Mouse (Mus musculus): Measurements from ENCODE around the gene Specc1.

The Specc1 gene

DNA sequence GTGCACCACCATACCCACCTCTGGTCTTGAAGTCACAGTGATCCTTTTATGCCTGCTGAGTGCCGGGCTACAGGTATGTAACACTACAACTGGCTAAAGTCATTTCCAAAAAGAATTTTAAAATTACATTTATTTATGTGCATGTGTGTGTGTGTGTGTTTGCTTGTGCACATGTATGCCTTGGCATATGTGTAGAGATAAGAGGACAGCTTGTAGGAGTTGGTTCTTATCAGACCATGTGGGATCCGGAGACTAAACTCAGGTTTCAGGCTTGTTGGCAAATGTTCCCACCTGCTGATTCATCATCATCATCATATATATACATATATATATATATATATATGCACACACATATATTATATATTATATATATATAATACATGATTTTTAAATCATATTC lies 12.3 kb downstream of the Specc1 start:
- DNase-seq (ENCODE audit: low spot score): no peak

DNA sequence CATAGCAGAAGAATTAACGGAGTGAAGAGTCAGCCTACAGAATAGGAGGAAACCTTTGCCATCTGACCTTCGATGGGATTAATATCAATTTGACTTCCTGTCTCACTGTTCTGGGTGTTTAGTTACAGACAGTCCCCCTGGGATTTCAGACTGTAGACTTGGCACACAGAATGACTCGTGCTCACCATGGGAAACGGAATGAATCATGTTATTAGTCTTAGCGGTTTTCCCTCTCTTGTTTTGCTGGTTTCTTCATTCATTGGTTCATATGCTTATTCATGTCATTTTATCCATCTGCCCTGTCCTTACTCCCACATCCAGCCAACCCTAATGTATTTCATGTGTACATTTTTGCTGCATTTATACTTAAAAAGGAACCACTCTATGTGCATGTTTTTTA lies 14.3 kb downstream of the Specc1 start:
- DNase-seq (ENCODE audit: low spot score): no peak

DNA sequence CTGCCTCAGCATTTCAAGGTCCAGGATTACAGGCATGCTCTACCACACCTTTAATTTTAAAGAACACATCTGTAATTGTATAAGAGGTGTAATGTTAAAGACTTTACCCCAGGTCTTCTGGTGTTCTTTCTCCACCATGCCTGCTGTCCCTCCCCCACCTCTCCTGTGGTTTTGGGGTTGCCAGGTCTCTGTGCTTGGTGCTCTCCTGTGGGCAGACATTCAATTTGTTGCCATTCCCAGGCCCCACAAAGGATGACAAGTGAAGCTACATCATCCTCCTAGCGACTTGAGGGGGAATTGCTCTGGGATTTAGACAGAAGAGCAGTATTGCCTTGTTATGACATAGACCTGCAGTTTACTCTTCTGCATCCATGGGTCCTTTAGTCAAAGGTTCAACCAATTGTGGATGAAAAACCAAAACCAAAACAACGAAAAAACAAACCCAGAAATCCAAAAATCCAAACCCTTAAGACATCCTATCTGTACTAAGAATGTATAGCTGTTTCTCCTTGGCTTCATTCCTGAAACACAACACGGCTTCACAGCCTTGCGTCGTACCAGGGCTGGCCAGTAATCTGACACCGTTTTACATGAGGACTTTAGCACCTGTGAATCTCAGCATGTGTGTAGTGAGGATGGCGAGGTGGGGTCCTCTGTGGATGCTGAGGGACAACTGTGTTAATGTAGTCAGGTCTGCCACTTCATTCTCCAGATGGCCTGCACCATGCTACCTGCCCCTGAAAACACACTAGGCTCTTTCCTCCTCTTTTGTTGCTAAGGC lies 15.1 kb downstream of the Specc1 start:
- DNase-seq (ENCODE audit: low spot score): no peak

DNA sequence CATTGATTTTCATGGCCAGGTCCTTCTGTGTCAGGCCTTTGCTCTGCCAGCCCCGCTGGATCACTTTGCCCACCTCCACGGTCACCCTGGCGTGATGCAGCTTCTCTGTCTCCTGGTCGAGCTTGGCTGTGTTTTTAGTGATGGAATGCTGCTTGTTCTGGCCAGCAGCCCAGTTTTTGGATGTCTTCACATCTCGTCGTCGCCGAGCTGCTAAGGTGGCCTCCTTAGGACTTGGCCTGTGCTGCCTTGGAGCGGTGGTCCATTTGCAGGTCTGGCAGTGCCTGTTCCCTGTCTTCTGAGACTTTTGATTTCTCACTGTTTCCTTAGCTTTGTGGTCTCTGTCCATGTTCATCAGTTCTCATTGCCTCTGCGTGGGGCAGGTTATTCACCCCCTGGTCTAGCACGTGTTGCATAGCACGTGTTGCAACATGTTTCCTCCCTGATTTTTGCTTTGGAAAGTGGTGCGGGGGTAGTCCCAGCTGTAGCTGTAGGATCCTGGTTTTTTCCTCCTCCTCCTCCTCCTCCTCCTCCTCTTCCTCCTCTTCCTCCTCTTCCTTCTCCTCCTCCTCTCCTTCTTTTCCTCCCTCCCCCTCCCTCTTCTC lies 17.6 kb downstream of the Specc1 start:
- DNase-seq (ENCODE audit: low spot score): no peak

DNA sequence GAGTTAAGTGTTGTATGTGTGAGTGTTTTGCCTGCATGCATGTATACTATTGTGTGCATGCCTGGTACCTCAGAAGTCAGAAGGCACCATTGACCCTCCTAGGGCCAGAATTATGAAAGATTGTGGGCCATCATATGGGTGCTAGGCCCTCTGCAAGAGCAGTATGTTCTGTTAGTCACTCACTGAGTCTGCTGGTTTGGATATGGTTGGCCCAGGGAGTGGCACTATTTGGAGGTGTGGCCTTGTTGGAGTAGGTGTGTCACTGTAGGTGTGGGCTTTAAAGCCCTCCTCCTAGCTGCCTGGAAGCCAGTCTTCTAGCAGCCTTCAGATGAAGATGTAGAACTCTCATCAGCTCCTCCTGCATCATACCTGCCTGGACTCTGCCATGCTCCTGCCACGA lies 19.2 kb downstream of the Specc1 start:
- no peak for DNase-seq (ENCODE audit: low spot score)

DNA sequence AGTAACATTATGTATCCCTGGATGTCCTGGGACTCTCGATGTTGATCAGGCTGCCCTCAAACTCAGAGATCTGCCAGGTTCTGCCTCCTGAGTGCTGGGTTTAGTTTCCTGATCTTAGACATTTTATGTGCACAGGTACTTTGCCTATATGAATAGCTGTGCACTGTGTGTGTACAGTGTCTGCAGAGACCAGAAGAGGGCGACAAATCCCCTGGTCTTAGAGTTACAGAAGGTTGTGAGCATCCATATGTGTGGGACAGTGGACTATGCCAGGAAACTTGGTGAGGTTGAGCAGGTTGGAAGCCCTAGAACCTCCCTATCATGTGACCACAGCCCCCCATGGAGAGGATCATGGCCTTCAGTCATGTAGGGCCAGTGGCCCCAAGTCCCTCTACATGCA lies 24.7 kb downstream of the Specc1 start:
- no peak for DNase-seq (ENCODE audit: low spot score)

DNA sequence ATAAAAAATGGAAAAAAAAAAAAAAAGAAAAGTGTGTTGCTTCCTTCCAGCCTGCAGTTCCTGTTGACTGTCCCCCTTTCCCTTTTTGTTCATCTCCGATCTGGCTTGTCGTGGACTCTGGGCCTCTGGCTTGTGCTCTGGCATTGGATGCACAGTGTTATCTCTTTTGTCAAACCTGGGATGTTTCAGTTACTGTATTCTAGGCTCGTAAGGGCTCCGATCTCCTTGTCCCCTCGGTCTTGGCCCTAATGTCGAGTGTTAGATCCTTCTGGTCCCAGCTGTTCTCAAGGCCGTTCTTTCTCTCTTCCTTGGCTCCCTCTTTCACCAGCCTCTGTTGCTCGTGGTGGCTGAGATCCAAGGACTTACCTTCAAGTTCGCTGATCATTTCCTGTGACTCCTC lies 26.3 kb downstream of the Specc1 start:
- DNase-seq (ENCODE audit: low spot score): no peak

DNA sequence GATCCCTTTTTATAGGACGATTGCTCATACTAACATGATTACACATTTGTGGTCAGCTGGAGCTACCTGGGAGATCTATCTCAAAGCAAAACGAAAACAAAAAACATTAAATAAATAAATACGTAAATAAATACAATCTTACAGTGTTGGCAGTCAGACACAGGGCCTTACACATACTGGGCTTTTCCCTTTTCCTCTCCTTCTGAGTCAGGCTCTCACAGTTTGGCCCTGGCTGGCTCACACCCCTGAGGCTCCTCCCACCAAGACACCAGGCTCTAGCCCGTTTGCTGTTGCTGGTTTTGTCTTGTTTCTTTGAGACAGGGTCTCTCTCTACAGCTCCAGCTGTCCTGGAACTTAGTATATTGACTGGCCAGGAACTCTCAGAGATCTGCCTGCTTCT lies 30.4 kb downstream of the Specc1 start:
- DNase-seq (ENCODE audit: low spot score): no peak

DNA sequence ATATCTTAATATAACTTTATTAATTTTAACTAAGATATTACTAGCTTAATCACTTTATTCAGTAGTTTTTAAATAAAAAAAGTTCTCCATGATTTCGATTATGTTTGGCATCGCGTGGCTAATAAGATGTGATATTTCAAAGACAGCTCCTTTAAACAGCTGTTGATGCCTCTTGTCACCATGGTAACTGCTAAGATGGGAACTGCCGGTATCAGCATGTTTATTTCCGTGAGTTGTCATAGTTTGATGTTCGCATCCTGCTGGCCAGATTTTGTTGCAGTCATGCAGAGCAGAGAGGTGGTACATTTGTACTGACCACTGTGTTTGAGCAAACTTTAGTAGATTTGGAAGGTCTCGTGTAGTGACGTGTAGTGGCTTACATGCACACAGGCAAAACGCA lies 33.1 kb downstream of the Specc1 start:
- no peak for DNase-seq (ENCODE audit: low spot score)

DNA sequence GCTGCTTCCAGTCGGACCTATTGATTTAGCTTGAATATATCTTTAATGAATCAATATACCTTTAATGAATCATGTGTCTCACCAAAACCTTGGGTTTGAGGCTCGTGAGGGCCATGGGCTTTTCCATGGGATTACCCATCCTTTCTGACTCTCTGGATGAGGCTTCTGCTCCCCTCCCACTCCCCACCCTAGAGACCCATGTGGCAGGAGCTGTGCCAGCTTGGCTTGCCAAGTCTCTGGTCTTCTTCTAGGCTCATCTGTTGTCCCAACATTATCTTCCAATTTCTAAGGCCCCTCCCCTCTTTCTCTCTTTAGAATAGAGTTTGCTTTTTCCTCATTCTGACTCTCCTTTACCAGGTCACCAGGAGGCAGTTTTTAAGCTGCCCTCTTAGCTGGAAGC lies 35.0 kb downstream of the Specc1 start:
- DNase-seq (ENCODE audit: low spot score): no peak

DNA sequence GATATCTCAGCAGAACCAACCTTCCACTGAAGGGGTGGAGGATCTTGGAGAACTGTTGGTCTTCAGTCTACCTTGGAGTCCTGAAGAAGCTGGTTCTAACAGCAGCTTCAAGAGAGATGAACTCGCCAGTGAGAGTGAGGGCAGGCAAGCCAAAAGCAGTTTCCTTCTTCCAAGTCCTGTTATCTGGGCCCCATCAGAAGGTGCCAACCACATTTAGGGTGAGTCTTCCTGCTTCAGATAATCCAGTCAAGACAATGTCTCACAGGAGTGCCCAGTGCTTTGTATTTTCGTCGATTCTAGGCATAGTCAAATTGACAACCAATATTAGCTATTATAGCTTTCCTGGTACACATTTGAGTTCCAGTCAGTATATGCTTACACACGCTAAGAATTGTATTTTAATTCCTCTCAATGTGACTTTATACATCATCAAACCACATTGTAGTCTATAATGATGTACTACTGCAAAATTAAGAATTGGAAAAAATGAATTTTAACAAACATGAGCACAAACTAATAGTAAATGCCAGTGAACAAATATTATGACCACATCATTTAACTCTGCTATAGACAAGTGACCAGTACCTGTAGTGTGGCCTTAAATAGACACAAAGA lies 36.2 kb downstream of the Specc1 start:
- DNase-seq (ENCODE audit: low spot score): no peak

DNA sequence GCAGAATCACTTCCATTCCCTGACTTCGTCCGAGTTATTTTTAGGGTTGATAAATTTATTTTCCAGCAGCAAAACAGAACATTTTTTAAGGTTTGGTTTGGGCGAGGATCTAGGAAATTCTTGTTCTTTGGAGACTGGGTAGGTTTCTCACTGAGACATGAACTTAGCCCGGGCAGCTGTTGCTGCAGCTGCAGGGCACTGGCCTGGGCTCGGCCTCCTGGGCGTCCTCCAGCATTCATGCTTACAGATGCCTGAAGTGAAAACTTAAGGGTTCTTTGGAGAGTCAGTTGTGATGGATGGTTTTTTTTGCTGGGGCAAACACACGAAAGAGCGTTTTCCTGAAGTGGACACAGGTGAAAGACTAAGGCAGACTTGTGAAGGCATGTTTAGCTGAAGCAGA lies 42.9 kb downstream of the Specc1 start:
- DNase-seq (ENCODE audit: low spot score): no peak

DNA sequence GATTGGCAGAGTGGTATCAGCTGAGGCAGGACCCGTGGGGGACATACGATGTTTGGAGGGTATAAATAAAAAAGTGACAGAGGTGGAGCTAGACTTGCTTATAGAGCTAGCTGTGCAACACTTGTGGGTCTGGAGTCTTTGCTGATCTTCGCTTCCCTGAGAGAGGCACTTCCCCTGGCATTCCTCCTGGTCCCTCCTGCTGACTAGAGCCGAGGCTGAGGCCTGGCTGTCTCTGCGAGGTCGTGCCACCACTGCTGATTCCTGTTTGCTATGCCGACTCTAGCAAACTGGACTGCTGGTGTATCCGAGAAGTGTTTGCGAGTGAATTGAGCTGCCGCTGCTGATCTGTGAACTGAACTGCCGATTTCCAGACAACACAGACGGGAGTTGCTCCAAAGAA lies 43.5 kb downstream of the Specc1 start:
- DNase-seq (ENCODE audit: low spot score): no peak

DNA sequence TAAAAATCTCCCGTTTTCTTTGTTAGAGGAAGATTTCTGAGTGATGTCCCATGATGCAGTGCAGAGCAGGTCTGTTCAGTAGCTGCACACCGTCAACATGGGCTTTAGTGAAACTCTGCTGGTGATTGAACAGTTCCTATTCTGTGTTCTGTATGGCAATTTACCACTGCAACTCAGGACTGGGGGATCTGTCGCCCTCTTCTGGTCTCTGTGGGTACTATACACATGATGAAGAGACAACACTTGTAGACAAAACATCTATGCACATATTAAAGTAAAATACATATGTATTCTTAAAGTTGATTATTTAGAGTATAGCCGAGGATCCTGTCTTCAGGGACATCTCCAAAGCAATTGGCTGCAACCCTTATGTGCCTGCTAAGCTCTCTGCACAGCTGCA lies 45.4 kb downstream of the Specc1 start:
- DNase-seq (ENCODE audit: low spot score): peak; percentile 31

DNA sequence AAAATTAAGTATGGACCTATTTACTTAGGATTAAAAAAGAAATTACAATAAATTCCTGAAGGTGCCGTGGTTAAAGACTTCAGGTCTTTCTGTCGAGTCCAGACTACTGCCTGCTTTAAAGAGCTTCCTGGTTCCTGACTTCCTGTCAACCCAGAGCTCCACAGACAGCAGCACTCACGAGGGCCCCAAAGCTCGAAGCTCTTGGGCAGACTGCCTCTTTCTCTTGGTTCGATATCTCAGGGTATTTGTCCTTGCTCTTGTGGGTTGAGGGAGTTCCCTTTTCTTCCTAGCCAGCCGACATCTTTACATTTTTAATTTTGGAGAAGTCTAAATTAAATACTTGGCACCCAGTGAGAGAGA lies 48.3 kb downstream of the Specc1 start:
- DNase-seq (ENCODE audit: low spot score): no peak

DNA sequence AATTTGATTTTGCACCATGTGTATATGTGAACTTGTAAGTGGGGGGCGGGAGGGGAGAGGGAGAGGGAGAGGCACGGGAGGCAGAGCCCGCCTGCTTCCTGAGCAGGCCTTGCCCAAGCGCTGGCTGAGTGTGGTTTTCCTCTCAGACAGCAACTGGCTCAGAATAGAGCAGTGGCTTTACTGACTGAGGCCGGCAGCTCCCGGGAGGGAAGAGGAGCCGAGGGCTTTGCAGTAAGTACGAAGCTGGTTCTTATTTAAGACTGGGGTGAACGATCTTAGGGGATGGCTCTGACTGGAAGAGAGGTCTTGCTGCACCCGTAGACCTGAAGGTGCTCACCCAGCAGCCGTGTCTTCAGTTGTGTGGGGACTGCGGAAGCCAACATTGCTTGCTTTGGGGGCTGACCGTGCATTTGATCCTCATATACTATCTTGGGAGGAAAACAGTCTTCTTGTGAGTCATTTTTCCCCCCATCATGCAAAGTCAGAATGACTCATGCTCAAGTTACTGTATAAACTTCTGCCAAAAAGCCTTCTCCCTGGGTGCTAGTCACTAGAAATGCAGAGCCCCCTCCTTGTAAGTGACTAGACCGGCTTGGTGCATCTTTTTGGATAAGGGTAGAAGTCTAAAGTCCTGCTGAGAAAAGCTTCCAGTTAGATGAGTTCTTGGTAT lies 48.8 kb downstream of the Specc1 start:
- DNase-seq (ENCODE audit: low spot score): no peak

DNA sequence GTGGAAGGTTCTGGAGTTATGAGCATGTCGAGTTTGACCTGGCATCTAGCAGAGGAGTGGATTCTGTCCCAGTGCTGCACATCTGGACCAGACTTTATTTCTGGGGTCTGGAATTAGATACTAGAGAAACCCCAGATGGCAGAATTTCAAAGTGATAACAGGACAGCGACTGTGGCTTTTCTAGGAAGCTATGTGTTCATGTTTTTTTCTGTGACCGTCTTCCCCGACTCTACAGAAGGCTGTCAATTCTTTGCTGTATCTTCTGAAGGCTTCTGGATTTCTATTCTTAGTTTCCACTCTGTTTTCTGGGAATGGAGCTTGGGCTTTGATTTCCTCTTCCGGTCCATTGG lies 49.3 kb downstream of the Specc1 start:
- no peak for DNase-seq (ENCODE audit: low spot score)

DNA sequence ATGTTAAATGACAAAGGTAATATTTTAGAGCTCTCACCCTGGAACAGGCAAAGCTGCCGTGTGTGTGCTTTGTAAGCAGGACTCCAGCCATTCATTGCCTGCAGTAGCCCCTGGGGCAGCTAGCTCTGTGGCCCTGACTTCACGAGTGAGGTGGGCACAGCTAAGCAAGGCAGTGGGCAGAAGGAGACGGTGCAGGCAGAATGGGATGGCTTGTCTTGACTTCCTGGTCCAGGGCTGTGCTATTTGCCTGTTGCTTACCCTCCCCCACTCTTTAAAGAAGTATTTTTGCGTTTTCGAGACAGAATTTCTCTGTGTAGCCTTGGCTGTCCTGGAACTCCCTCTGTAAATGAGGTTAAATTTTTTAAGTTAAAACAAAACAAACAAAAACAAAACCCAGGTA lies 50.1 kb downstream of the Specc1 start:
- no peak for DNase-seq (ENCODE audit: low spot score)

DNA sequence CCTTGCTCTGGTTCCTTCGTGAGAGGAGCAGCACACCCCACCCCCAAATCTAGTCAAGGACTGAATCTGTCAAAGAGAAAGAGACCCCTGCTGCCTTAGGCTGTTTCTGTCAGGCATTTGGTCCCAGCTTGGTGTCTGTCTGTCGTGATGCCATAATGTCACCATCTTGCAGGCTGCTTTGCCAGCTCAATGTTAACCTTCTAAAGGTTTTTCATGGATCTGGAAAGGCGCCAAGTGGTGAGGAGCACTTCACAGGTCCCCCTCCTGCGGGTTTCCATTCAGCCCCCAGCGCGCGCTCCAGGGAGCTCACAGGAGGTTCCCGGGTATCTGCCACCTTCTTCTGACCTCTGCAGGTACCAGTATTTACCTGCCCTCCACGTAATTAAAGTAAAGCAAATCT lies 51.4 kb downstream of the Specc1 start:
- no peak for DNase-seq (ENCODE audit: low spot score)

DNA sequence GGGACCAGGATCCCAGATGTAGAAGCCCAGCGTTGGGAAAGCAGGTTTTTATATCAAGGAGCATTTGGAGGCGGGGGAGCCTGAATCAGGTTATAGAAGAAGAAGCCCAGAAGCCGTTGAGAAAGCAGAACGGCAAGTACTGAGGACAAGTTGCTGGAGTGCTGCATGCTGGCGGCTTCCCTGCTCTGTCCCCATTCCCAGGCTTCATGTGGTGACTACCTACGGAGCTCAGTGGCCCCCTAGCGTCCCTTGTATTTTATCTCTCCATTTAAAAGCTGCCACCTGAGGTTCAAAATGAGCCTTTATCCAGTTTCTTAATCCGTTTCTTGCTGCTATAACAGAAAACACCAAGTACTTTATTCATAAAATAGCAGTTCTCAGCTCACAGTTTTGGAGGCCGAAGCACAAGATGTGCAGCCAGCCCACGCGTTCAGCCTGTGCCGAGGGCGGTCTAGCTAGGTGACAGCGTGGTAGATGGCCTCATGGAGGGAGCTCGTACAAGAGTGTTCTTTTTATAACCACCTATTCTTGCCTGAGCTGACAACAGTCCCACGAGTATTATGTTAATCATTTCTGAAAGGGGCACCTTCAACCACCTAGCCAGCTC lies 54.2 kb downstream of the Specc1 start:
- no peak for DNase-seq (ENCODE audit: low spot score)

DNA sequence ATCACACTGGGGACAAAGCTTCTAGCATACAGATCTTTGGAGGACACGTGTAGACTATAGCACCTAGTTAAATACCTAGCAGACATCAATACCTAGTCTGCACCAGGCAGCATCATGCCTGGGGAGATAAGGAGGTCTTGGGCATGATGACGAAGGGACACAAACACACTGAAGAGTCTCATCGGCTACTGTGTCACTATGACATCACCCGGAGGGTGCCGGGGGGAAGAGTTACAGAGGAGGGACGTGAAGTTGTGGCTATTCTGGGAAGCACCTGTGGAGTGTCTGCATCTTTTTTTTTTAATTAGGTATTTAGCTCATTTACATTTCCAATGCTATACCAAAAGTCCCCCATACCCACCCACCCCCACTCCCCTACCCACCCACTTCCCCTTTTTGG lies 55.5 kb downstream of the Specc1 start:
- no peak for DNase-seq (ENCODE audit: low spot score)

DNA sequence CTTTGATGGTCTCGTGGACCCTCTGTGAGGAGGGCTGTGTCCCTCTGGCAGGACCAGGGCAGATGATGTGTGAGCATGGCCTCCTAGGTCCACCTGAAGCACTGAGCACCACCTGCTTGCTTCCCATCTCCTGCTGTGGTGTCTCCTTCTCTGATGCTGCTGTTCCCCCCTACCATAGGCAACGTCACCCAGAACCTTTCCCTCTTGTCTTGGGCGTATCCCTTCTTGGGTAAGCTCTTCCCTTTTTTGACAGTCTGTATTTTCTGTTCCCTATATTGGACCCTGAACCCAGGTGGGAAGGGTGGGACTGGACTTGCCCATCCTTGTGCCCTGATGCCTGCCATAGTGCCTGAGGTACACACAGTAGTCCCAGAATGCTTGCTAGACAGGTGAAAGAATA lies 56.9 kb downstream of the Specc1 start:
- DNase-seq (ENCODE audit: low spot score): no peak

DNA sequence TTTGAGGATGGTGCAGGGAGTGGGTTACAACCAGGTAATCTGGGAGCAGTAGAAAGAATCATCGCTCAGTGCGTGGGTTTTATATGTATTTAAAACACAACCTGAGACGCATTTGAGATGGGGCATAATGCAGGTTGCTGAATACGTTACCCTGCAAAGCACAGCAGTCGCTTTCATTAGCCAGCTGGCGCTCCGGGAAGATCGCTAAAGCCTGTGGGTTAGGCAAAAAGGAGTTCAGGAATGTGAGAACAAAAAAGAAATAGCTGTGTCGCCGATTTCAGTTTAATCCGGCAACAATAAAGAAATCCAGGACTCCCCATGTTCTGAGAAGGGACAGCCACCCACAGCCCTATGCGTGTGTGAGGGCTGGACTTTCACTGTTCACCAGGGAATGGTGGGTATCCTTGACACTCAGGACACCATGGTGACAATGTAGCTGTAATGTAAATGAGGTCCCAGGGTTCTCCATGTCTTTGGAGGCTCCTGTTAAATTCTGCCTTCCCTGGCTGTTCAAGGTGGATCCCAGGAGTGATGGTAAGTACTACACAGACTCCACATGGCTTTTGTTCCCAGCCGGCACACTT lies 58.6 kb downstream of the Specc1 start:
- DNase-seq (ENCODE audit: low spot score): no peak
